Mouse (Mus musculus): ENCODE data around the gene Tcirg1. TPM values are rescaled to one million over a fixed set of nuclear protein-coding genes. Genes with fewer than 3 reads are reported as not detected.
A peak's percentile ranks its signal among the peaks of the same experiment; 100 is the strongest.

Tcirg1 gene
- polyA plus RNA-seq, 2 experiments, result 36.8 to 145 TPM

DNA sequence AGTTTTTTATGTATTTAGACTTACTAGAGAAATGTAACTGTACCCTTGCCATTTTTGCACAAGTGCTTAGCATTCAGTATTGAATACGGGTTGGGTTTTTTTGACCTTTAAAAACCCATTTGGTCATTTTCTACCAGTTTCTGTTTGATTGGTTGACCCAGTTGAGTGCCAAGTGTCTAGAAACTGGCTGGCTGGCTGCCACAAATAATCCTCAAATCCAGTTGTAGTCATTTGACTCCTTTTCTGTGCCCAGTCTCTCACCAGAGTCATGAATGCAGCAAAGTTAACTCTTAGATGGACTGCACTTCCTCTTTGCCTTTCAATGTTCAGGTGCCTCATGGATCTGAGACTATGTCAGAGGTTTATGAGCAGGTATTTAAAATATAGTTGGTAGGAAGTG is 53.0 kb downstream of the Tcirg1 start:
- no peaks in the 10 kb centered on the region for H3K9me3 ChIP-seq (ENCODE audit: control insufficient read depth, low read length)
- DNase-seq (ENCODE audit: low spot score) (peak; percentile 62), ATAC-seq (ENCODE audit: low FRiP score, low read depth) (no peak)
- TF ChIP-seq POLR2A (IDR thresholded peaks at IDR 0.05; ENCODE audit: borderline replicate concordance, extremely low read depth, insufficient read depth, insufficient read length), result no peak
- H3K4me2 ChIP-seq (replicated peaks; ENCODE audit: low read depth, low read length, severe bottlenecking), result 0 out of 2 replicates have a peak overlapping the region, but pooled peaks have one; percentile 10
- H3K36me3 ChIP-seq (ENCODE audit: control insufficient read depth, insufficient read depth, low read length), result no peaks in the 10 kb centered on the region
- H3K9ac ChIP-seq (ENCODE audit: low read depth, low read length, severe bottlenecking), result no peak overlapping the region
- H3K27ac ChIP-seq (replicated peaks; ENCODE audit: low read depth, low read length), result no peak overlapping the region
- no peak overlapping the region for H3K4me3 ChIP-seq (replicated peaks; ENCODE audit: low read length)
- no peaks in the 10 kb centered on the region for H3K27me3 ChIP-seq (ENCODE audit: control insufficient read depth, insufficient read depth, low read length)
- H3K4me1 ChIP-seq (ENCODE audit: control insufficient read depth, insufficient read depth, low read length), result peaks cover 29% of the 10 kb centered on the region
- WGBS, result 68% methylated on average over 1 of the region's 1 CpGs

DNA sequence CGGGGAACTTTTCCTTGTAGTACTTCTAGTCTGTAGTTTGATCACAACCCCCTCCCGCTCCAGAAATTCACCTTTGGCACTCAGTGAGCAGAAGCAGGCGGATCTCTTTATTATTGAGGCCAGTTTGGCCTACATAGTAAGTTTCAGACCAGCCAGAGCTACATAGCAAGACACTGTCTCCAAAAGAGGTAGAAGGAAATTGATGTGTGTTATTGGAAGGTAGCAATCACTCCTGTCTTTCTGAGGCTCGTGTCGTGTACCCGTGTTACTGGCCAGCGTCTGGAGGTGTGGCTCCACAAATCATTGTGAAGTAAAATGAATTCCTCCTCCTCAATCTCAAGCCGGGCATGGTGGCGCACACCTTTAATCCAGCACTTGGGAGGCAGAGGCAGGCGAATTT is 53.8 kb downstream of the Tcirg1 start:
- Histone ChIP-seq H3K27ac (replicated peaks; ENCODE audit: low read depth, low read length) (no peak overlapping the region), H3K4me3 (replicated peaks; ENCODE audit: low read length) (peak overlapping the region; percentile 89; the same call in 1 of the 2 replicates), H3K27me3 (ENCODE audit: control insufficient read depth, insufficient read depth, low read length) (no peaks in the 10 kb centered on the region), H3K9ac (ENCODE audit: low read depth, low read length, severe bottlenecking) (no peak overlapping the region), H3K4me1 (ENCODE audit: control insufficient read depth, insufficient read depth, low read length) (peaks cover 29% of the 10 kb centered on the region), H3K9me3 (ENCODE audit: control insufficient read depth, low read length) (no peaks in the 10 kb centered on the region), H3K4me2 (replicated peaks; ENCODE audit: low read depth, low read length, severe bottlenecking) (peak overlapping the region; percentile 83; the same call in 1 of the 2 replicates), H3K36me3 (ENCODE audit: control insufficient read depth, insufficient read depth, low read length) (no peaks in the 10 kb centered on the region)
- DNase-seq (ENCODE audit: low spot score) (no peak), ATAC-seq (ENCODE audit: low FRiP score, low read depth) (no peak)
- 92% methylated on average over 10 of the region's 10 CpGs for WGBS
- no peak for TF ChIP-seq POLR2A (IDR thresholded peaks at IDR 0.05; ENCODE audit: borderline replicate concordance, extremely low read depth, insufficient read depth, insufficient read length)

DNA sequence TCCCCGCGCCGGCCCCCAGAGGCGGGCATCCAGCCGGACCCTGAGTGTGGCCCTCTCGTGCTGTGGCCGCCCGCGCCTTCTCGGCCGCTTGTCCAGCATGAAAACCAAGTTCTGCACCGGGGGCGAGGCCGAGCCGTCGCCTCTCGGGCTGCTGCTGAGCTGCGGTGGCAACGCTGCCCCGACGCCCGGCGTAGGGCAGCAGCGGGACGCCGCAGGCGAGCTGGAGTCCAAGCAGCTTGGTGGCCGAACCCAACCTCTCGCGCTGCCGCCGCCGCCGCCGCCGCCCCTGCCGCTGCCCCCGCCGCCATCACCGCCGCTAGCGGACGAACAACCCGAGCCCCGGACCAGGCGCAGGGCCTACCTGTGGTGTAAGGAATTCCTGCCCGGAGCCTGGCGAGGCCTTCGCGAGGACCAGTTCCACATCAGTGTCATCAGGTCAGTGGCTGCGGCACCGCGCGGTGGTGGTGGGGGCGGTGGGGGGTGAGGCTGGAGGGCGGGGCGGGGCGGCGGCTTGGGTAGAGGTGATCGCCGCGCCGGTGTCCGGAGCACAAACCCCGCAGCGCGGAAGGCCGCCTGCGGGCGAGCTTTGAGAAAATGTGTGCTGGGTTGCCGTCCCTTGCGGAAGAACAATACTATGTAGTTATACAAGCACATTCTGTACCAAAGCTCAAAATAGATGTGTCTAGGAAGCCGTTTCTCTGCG is 54.8 kb downstream of the Tcirg1 start:
- H3K27me3 ChIP-seq (ENCODE audit: control insufficient read depth, insufficient read depth, low read length), result no peaks in the 10 kb centered on the region
- peaks cover 29% of the 10 kb centered on the region for H3K4me1 ChIP-seq (ENCODE audit: control insufficient read depth, insufficient read depth, low read length)
- WGBS, result under 1% methylated on average over 39 of the region's 74 CpGs
- DNase-seq (ENCODE audit: low spot score) (no peak), ATAC-seq (ENCODE audit: low FRiP score, low read depth) (no peak; the same call in 1 of the 2 replicates)
- H3K9ac ChIP-seq (ENCODE audit: low read depth, low read length, severe bottlenecking), result peak overlapping the region; percentile 83
- no peaks in the 10 kb centered on the region for H3K36me3 ChIP-seq (ENCODE audit: control insufficient read depth, insufficient read depth, low read length)
- TF ChIP-seq POLR2A (IDR thresholded peaks at IDR 0.05; ENCODE audit: borderline replicate concordance, extremely low read depth, insufficient read depth, insufficient read length), result no peak
- no peaks in the 10 kb centered on the region for H3K9me3 ChIP-seq (ENCODE audit: control insufficient read depth, low read length)
- peak overlapping the region; percentile 89 for H3K4me3 ChIP-seq (replicated peaks; ENCODE audit: low read length)
- peak overlapping the region; percentile 83 for H3K4me2 ChIP-seq (replicated peaks; ENCODE audit: low read depth, low read length, severe bottlenecking)
- H3K27ac ChIP-seq (replicated peaks; ENCODE audit: low read depth, low read length), result peak overlapping the region; percentile 95

DNA sequence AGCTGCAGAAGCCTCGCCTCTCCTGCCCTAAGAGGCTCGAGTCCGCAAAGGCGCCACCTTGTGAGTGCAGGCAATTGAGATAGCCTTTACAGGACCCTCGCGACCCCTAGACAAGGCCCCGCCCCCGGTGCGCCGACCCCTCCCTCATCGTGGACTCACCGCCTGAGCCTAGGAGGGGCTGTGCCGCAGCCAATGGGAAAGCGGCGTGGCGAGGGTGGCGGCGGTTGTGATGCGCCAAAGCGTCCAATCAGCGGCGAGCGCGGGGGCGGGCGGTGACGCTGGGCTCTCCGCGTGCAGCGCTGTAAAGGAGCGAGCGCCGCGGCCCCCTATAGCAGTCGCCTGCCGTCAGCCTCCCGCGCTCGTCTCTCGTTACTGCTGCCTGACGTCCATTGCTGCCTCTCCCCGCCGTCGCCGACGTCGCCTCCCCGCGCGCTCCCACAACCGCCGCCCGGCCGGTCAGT is 55.4 kb downstream of the Tcirg1 start, which contains the start of gene Chka:
Gene Chka, plus strand, starts transcription at position 272 of the 461 bp plus-strand sequence.
- under 1% methylated on average over 27 of the region's 54 CpGs for WGBS
- peak within 1 kb of the TSS; percentile 83 for H3K9ac ChIP-seq (ENCODE audit: low read depth, low read length, severe bottlenecking)
- ATAC-seq (ENCODE audit: low FRiP score, low read depth) (peak; percentile 98), DNase-seq (ENCODE audit: low spot score) (peak; percentile 97)
- peak within 1 kb of the TSS; percentile 83 for H3K4me2 ChIP-seq (replicated peaks; ENCODE audit: low read depth, low read length, severe bottlenecking)
- H3K4me3 ChIP-seq (replicated peaks; ENCODE audit: low read length), result peak within 1 kb of the TSS; percentile 89
- peaks cover 29% of the 10 kb centered on the region for H3K4me1 ChIP-seq (ENCODE audit: control insufficient read depth, insufficient read depth, low read length)
- peak; percentile 93 for TF ChIP-seq POLR2A (IDR thresholded peaks at IDR 0.05; ENCODE audit: borderline replicate concordance, extremely low read depth, insufficient read depth, insufficient read length)
- no peaks in the 10 kb centered on the region for H3K27me3 ChIP-seq (ENCODE audit: control insufficient read depth, insufficient read depth, low read length)
- H3K27ac ChIP-seq (replicated peaks; ENCODE audit: low read depth, low read length), result peak within 1 kb of the TSS; percentile 95
- no peaks in the 10 kb centered on the region for H3K36me3 ChIP-seq (ENCODE audit: control insufficient read depth, insufficient read depth, low read length)
- no peaks in the 10 kb centered on the region for H3K9me3 ChIP-seq (ENCODE audit: control insufficient read depth, low read length)

DNA sequence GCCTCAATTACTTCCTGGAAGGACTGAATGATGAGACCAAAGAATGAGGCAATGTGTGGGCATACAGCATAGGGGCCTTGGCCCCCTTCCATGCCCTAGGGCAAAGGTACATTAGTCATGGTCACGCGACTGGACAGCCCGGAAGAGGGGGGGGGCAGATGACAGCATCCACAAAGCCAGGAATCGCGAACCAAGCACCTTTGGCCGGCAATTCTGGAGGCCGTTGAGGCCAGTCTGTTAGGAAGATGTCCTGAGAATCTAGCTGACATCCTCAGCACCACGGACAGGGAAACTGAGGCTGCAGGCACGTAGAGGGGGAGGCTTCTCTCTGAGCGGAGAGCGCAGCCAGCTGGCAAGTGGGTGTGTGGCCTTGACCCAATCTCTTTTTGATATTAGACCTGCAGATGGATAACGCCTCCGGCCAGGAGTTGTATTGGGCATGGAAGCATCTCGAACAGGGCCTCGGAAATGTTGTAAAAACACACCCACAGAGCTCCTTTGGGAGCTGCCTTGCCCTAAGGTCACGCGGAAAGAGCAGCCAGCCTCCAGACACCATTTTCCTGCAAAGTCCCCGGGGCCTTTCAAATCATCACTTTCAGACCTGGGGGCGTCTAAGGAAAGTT is 56.0 kb downstream of the Tcirg1 start:
- H3K9ac ChIP-seq (ENCODE audit: low read depth, low read length, severe bottlenecking), result peak overlapping the region; percentile 83

More for the DNA sequence above, 56.0 kb downstream of the Tcirg1 start:
- 0 out of 2 replicates have a peak overlapping the region, but pooled peaks have one; percentile 33 for H3K27ac ChIP-seq (replicated peaks; ENCODE audit: low read depth, low read length)
- TF ChIP-seq POLR2A (IDR thresholded peaks at IDR 0.05; ENCODE audit: borderline replicate concordance, extremely low read depth, insufficient read depth, insufficient read length), result no peak
- H3K27me3 ChIP-seq (ENCODE audit: control insufficient read depth, insufficient read depth, low read length), result no peaks in the 10 kb centered on the region
- WGBS, result 7% methylated on average over 19 of the region's 19 CpGs
- H3K4me3 ChIP-seq (replicated peaks; ENCODE audit: low read length), result peak overlapping the region; percentile 89
- peaks cover 28% of the 10 kb centered on the region for H3K4me1 ChIP-seq (ENCODE audit: control insufficient read depth, insufficient read depth, low read length)
- H3K9me3 ChIP-seq (ENCODE audit: control insufficient read depth, low read length), result no peaks in the 10 kb centered on the region
- no peaks in the 10 kb centered on the region for H3K36me3 ChIP-seq (ENCODE audit: control insufficient read depth, insufficient read depth, low read length)
- ATAC-seq (ENCODE audit: low FRiP score, low read depth), result no peak
- DNase-seq (ENCODE audit: low spot score), result no peak
- H3K4me2 ChIP-seq (replicated peaks; ENCODE audit: low read depth, low read length, severe bottlenecking), result peak overlapping the region; percentile 83
